Mouse (Mus musculus) embryonic facial prominence, embryonic 15.5 days (tissue): Measurements from ENCODE around the gene Tigd3. TPM values are rescaled to one million over a fixed set of nuclear protein-coding genes. Genes with fewer than 3 reads are reported as not detected.
A peak's percentile ranks its signal among the peaks of the same experiment; 100 is the strongest.

Experiments used
- ATAC-seq: fragments of 200-750 bp; cut with Nextera tagmentation; 2 replicates; pipeline ENCODE4 v1.8.0; 2017; ENCODE audit warnings: low read depth, moderate TSS enrichment; ENCODE audit not compliant: insufficient number of reproducible peaks, low FRiP score, low TSS enrichment
- H3K27ac ChIP-seq: fragments of 300-500 bp; sonication (generic); replicated peaks from 2 replicates; pipeline ENCODE4 v1.5.1; 2015; ENCODE audit warnings: mild to moderate bottlenecking, inconsistent platforms
- H3K27me3 ChIP-seq: fragments of 300-500 bp; sonication (generic); 2 replicates; pipeline ENCODE4 v1.6.1; 2015; ENCODE audit warnings: inconsistent platforms
- H3K36me3 ChIP-seq: fragments of 300-500 bp; sonication (generic); 2 replicates; pipeline ENCODE4 v1.6.1; 2015; ENCODE audit warnings: mild to moderate bottlenecking, inconsistent platforms
- H3K4me1 ChIP-seq: fragments of 300-500 bp; sonication (generic); 2 replicates; pipeline ENCODE4 v1.6.1; 2015; ENCODE audit warnings: inconsistent platforms
- H3K4me2 ChIP-seq: fragments of 300-500 bp; sonication (generic); replicated peaks from 2 replicates; pipeline ENCODE4 v1.6.1; 2015; ENCODE audit warnings: mild to moderate bottlenecking, inconsistent platforms
- H3K4me3 ChIP-seq: fragments of 300-500 bp; sonication (generic); replicated peaks from 2 replicates; pipeline ENCODE4 v1.5.1; 2015; ENCODE audit warnings: mild to moderate bottlenecking, inconsistent platforms
- H3K9ac ChIP-seq: fragments of 300-500 bp; sonication (generic); 2 replicates; pipeline ENCODE4 v1.6.1; 2015; ENCODE audit warnings: inconsistent platforms
- H3K9me3 ChIP-seq: fragments of 300-500 bp; sonication (generic); replicated peaks from 2 replicates; pipeline ENCODE4 v1.6.1; 2016; ENCODE audit warnings: inconsistent platforms
- WGBS: fragments of 180-500 bp; shearing (Covaris S2); methylation state at CpG from one replicate; pipeline ENCODE4 v1.1.7; 2015; 5-methylcytosine and 5-hydroxymethylcytosine counted together
- polyA plus RNA-seq: library from polyadenylated mRNA; unstranded; fragments of >200 nt; fragmentation: Nextera tagmentation; extraction: Ambion mirVana; gene quantifications from 2 replicates; pipeline ENCODE4 v1.2.1, GENCODE M21; 2015

The Tigd3 gene
- polyA plus RNA-seq, 1 experiment from 2014 or later, result 3.4 TPM

DNA sequence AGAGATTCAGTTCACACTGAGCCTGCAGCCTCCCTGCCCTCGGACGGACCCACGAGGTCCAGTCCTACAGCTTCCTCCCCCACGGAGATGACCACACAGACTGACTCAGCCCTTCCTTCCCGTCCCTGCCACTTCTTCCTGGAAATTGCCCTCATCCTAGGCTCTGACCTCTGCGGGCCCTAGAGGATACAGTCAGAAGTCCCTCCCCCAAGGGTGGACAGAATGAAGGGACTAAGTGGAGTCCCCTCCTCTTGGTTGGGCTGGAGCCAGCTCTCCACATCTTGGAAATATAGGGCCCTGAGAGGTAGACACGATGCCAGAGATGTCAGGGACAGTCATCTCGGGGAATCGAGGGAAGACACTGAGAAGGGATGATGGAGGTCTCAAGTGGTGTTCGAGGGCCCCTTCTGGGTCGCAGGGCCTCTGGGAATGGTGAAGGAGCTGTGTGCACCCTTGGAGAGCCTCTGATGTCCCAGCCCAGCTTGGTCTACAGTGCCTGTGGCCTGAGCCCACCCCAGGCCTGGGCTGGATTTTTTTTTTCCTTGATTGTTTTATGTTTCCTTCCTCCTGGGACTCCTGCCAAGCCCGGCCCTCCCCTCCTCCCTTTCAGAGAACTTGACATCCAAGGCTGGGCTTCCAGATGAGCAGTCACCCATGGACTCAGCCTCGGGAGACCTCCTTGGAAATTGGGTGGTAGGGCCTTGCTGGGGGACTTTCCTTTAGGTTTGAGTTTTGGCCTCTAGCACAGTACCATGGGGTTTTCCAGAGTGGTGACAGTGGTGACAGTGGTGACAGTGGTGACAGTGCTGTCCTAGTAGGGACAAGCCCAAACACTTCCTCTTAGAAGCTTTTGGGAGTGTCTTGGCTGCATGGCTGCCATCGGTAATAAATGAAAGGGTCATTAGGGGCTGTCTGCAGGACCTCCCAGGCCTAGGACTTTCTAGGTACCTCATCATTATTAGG lies 36.0 kb upstream of the Tigd3 start:
- no peaks in the 10 kb centered on the region for H3K36me3 ChIP-seq
- no peaks in the 10 kb centered on the region for H3K27me3 ChIP-seq
- no peaks in the 10 kb centered on the region for H3K9me3 ChIP-seq
- no peak for ATAC-seq
- H3K4me1 ChIP-seq, result peaks cover 32% of the 10 kb centered on the region
- H3K4me3 ChIP-seq, result no peak overlapping the region
- 59% methylated on average over 14 of the region's 14 CpGs for WGBS
- H3K4me2 ChIP-seq, result no peak overlapping the region
- 0 out of 2 replicates have a peak overlapping the region, but pooled peaks have one; percentile 29 for H3K27ac ChIP-seq
- no peak overlapping the region for H3K9ac ChIP-seq

DNA sequence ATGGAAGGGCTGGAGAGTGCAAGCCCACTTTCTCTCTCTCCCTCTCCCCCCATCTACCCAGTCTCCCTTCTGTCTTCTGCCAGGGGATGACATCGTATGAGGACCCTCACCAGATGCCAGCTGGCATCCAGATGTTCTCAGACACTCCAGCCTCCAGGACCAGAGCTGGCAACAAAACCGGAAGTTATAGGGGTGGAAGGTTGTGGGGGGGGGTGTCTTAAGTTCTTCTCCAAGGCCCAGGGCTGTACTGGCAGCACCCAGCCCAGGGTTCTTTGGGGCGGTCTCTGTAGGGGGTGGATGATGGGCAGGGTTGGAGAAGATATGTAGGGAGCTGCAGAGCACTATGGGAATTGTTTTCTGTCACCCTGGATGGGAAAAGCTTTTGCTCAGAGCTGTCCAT lies 34.6 kb upstream of the Tigd3 start:
- Histone ChIP-seq H3K4me3 (no peak overlapping the region), H3K9ac (no peak overlapping the region), H3K27ac (peak overlapping the region; percentile 68), H3K27me3 (no peaks in the 10 kb centered on the region), H3K4me2 (no peak overlapping the region), H3K36me3 (no peaks in the 10 kb centered on the region), H3K4me1 (peaks cover 32% of the 10 kb centered on the region), H3K9me3 (no peaks in the 10 kb centered on the region)
- WGBS, result 30% methylated on average over 3 of the region's 3 CpGs
- ATAC-seq, result no peak

DNA sequence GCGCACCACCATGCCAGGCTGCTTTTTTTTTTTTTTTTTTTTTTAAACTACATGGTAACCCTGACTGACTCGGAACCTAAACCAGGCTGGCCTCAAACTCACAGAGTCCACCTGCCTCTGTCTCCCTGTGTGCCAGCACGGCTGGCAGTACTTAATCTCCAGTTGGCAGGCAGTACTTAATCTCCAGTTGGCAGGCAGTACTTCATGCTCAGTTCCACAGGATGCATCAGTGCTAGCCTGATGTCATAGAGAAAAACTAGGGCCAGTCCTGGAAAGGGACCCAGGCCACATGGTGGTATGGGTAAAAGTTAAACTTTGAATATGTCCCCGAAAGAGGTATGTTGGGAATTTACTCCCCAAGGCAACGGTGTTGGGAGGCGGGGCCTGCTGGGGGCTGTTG lies 34.2 kb upstream of the Tigd3 start:
- Histone ChIP-seq H3K4me2 (no peak overlapping the region), H3K27ac (peak overlapping the region; percentile 68; the same call in 1 of the 2 replicates)

DNA sequence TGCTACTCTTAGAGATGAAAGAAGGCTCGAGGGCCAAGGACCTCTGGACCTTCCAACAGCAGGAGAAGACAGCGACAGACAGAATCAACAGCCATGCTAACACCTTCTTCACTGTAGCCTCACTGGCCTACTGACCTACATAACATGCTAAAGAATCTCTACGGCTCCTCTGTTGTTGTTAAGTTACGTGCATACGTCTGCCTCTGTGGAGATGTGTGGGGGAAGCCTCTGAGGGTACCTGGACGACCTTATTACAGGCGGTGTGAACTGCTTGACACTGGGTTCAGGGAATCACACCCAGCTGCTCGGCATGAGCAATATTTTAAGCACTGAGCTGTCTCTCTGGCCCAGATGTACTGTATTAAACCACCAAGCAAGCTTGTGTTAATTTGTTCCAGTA lies 33.6 kb upstream of the Tigd3 start:
- Histone ChIP-seq H3K9me3 (no peaks in the 10 kb centered on the region), H3K27ac (peak overlapping the region; percentile 60), H3K4me2 (no peak overlapping the region), H3K4me3 (no peak overlapping the region), H3K27me3 (no peaks in the 10 kb centered on the region), H3K36me3 (no peaks in the 10 kb centered on the region), H3K9ac (no peak overlapping the region), H3K4me1 (peaks cover 35% of the 10 kb centered on the region)
- no peak for ATAC-seq
- 61% methylated on average over 8 of the region's 8 CpGs for WGBS

More for the DNA sequence above, 34.2 kb upstream of the Tigd3 start:
- Histone ChIP-seq H3K9me3 (no peaks in the 10 kb centered on the region), H3K4me3 (no peak overlapping the region), H3K27me3 (no peaks in the 10 kb centered on the region), H3K4me1 (peaks cover 32% of the 10 kb centered on the region), H3K36me3 (no peaks in the 10 kb centered on the region), H3K9ac (no peak overlapping the region)
- 44% methylated on average over 6 of the region's 6 CpGs for WGBS
- no peak for ATAC-seq

DNA sequence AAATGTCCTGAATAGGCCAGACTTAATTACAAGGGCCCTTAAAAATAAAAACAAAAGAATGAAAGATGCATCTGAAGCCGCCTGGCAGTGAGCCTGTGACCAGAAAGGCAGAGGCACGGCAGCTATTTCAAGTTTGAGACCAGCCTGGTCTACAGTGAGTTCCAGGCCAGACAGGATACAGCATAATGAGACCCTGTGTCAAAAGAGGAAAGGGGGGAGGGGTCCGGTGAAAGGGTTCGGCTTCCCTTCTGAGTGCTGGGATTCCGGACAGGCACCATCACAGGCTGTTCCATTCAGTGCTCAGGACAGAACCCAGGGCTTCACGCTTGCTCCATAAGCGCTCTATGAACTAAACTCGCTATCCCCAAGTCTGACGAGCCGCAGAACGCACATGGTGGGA lies 33.1 kb upstream of the Tigd3 start:
- H3K9ac ChIP-seq, result no peak overlapping the region
- H3K36me3 ChIP-seq, result no peaks in the 10 kb centered on the region
- no peak overlapping the region for H3K4me2 ChIP-seq
- ATAC-seq, result no peak
- WGBS, result 71% methylated on average over 11 of the region's 11 CpGs
- peaks cover 40% of the 10 kb centered on the region for H3K4me1 ChIP-seq
- H3K4me3 ChIP-seq, result no peak overlapping the region
- H3K9me3 ChIP-seq, result no peaks in the 10 kb centered on the region
- no peaks in the 10 kb centered on the region for H3K27me3 ChIP-seq
- no peak overlapping the region for H3K27ac ChIP-seq

DNA sequence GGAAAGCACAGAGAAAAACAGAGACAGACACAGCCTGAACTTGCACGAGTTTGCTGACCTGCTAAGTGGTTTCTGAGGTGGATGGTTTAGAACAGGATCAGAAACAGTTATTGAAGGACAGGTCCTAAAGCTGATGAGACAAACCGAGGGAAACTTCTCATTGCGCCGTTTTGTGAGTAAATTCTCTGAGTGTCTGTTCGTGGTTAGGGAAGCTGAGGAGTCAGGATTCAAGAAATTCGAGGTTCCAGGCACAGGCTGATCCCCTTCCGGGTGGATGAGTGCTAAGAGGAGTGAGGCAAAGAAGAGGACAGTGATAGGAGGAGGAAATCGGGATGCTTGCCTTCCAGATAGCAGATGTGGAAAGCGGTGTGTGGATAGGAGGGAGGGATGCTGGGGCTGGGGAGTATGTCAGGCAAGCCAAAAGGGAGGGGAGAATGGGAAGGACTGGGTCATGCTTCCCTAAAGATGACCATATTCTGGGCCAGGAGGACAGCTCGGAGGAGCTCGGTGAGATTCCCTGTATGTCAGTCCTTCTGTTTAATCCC lies 31.4 kb upstream of the Tigd3 start:
- H3K4me2 ChIP-seq, result peak overlapping the region; percentile 99
- H3K4me3 ChIP-seq, result peak overlapping the region; percentile 67
- no peaks in the 10 kb centered on the region for H3K36me3 ChIP-seq
- peak overlapping the region; percentile 87; the same call in 1 of the 2 replicates for H3K27ac ChIP-seq
- no peak overlapping the region for H3K9ac ChIP-seq
- H3K9me3 ChIP-seq, result no peaks in the 10 kb centered on the region
- peaks cover 46% of the 10 kb centered on the region for H3K4me1 ChIP-seq
- WGBS, result 15% methylated on average over 11 of the region's 11 CpGs
- no peak for ATAC-seq
- no peaks in the 10 kb centered on the region for H3K27me3 ChIP-seq

DNA sequence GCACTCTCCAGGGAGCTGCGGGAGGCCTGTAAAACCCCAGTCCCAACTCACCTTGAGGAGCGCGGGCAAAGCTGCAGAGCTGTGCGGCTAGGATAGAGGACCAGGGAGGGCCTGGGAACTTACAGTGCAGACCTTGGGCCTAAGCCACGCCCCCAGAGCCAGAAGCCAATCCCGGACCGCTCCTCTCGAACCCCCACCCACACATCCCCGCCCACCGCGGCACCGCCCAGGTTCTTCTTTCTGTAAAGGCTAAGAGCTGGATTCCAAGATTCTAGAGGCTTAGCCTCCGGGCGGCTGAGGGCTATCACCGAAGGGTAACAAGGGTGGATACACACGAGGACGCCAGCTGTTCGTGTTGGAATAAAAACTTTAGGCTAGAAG lies 30.8 kb upstream of the Tigd3 start, which contains the start of gene Cdc42ep2:
Gene Cdc42ep2, minus strand, starts transcription at position 104 of the 381 bp plus-strand sequence.
- Histone ChIP-seq H3K9me3 (no peaks in the 10 kb centered on the region), H3K27ac (peak within 1 kb of the TSS; percentile 87), H3K4me3 (peak within 1 kb of the TSS; percentile 67), H3K4me1 (peaks cover 40% of the 10 kb centered on the region), H3K4me2 (peak within 1 kb of the TSS; percentile 99), H3K9ac (peak within 1 kb of the TSS; percentile 54), H3K27me3 (no peaks in the 10 kb centered on the region), H3K36me3 (no peaks in the 10 kb centered on the region)
- peak; percentile 95 for ATAC-seq
- 0% methylated on average over 18 of the region's 18 CpGs for WGBS

DNA sequence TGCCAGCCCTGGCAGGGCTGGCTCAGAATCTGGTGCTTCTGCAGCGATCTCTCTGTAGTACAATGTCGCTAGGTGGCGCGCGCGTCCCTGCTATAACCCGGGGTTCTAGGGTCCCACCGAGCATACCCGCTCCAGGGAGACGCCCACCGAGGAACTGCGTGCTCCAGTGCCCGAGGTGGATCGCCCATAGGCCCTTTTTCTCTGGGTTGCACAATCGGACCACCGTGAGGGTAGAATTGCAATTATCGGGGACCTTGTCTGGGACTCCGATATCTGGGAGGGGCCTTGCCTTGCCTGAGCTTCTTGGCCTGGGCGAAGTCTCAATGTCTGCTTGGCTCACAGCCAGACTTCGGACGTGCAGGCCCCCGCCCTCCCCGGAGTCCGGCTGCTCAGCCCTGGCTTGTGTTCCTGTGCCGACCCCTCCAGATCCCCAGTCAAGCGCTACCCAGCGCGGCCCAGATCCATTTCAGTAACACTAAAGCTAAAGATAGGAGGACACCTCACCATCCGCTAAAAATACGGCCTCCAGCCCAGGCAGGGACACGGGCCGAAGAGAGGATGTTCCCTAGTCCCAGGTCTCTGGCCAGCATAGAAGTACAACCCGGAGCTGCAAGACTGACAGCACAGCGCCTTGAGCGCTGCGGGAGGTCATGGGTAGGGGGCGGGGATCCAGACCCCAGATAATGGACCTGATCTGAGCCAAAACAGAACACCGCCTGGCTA lies 30.2 kb upstream of the Tigd3 start:
- peak overlapping the region; percentile 54 for H3K9ac ChIP-seq
- peak overlapping the region; percentile 87 for H3K27ac ChIP-seq
- H3K9me3 ChIP-seq, result no peaks in the 10 kb centered on the region
- H3K27me3 ChIP-seq, result no peaks in the 10 kb centered on the region
- WGBS, result under 1% methylated on average over 38 of the region's 38 CpGs
- peak; percentile 69 for ATAC-seq
- peak overlapping the region; percentile 67 for H3K4me3 ChIP-seq
- H3K4me2 ChIP-seq, result peak overlapping the region; percentile 99
- peaks cover 38% of the 10 kb centered on the region for H3K4me1 ChIP-seq
- no peaks in the 10 kb centered on the region for H3K36me3 ChIP-seq

DNA sequence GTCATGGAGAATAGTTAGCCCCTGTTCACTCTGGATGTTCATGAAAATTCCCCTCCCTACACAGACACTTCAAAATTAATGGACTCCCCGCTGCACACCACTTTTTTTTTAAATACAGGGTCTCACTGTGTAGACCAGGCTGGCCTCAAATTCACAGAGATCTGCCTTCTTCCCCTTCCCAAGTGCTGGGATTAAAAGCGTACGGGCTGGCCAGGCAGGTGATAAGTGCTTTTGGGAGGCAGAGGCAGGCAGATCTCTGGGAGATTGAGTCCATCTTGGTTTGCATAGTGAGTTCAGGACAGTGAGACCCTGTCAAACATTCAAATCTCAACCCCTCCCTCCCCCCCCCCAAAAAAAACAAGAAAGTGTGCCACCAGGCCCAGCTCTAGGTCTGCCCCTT lies 29.0 kb upstream of the Tigd3 start:
- Histone ChIP-seq H3K36me3 (peaks cover 5% of the 10 kb centered on the region), H3K4me1 (peaks cover 27% of the 10 kb centered on the region), H3K9ac (no peak overlapping the region), H3K9me3 (no peaks in the 10 kb centered on the region), H3K4me2 (0 out of 2 replicates have a peak overlapping the region, but pooled peaks have one; percentile 27), H3K27me3 (no peaks in the 10 kb centered on the region), H3K27ac (no peak overlapping the region), H3K4me3 (no peak overlapping the region)
- 93% methylated on average over 3 of the region's 3 CpGs for WGBS
- ATAC-seq, result no peak

DNA sequence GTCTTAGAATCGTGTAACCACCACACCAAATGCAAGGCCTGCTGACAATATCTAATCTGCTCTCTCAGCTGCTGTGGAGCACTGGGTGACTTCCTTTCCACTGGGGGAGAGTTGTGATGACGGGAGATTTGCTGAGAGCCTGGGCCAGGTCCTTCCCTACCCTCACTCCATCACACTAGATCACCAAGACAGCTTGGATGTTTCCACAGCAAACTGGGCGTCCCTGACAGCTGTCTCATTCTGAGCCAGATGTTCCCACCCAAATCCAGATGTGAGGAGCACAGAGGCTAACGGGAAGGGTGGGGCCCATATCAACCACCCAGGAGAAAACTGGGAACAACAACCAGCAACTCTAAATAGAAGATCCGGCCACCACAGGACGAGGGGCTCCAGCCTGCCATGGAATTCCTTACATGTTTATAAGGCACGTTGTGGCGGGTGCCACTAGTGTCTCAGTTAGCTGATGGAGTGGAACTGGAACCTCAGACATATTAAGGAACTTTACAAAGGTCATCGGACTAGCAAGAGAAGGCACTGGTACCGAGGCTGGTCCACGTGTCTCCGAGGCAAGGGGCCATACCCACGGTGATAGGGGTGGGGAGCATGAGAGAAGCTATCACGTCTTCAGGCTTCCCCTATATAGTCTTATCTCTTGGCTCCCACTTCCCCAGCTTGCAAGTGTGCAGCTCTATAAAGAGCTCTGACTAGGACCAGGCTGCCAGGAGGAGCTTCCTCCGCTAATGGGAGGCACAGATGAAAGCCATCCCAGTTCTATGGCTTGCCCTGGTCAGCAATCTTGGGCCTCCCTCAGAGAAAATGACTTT lies 28.4 kb upstream of the Tigd3 start:
- peaks cover 11% of the 10 kb centered on the region for H3K36me3 ChIP-seq
- no peaks in the 10 kb centered on the region for H3K27me3 ChIP-seq
- no peak for ATAC-seq
- peaks cover 27% of the 10 kb centered on the region for H3K4me1 ChIP-seq
- no peaks in the 10 kb centered on the region for H3K9me3 ChIP-seq
- WGBS, result 54% methylated on average over 15 of the region's 15 CpGs
- H3K4me2 ChIP-seq, result peak overlapping the region; percentile 27
- H3K4me3 ChIP-seq, result no peak overlapping the region
- peak overlapping the region; percentile 23; the same call in 1 of the 2 replicates for H3K9ac ChIP-seq
- H3K27ac ChIP-seq, result no peak overlapping the region
